Mouse (Mus musculus): ENCODE measurements around the gene Tcap. TPM values are rescaled to one million over a fixed set of nuclear protein-coding genes. Genes with fewer than 3 reads are reported as not detected.
"Not testable (repeated sequence)": the region's sequence is repeated elsewhere in the genome, so short reads cannot be mapped to it uniquely, and the experiment has no call there.

Gene Tcap
- polyA plus RNA-seq, 1 experiment from 2014 or later, result 8.4 TPM

DNA sequence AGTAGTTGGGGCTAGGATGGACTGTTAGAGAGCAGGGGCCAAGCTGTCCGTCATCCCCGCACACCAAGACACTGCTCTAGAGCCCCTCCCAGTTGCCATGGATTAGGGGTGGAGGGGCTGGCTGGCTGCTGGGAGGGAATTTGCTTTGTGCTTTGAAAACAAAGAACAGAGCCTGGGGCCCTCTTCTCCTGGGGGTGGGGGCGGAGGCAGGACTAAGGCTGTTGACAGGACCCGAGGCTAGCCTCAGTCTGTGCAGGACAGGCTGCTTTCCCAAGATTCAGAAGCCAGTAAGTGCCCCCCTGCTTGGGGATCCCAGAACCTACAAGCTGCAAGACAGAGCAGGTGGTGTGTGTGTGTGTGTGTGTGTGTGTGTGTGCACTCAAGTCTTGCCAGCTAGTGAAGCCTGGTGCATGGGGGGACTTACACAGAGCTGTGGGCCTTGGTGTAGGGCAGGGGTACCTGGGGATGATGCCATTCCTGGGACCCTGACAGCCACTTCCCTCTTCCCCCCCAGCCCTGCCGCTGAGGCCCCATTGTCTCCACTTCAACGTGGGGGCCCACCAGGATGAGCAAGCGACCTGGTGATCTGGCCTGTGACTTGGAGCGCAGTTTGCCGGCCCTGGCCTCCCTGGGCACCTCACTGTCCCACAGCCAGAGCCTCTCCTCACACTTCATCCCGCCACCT, 11.9 kb upstream of the Tcap start:
- H3K4me3 ChIP-seq (replicated peaks), result no peak overlapping the region
- no peak overlapping the region for H3K27ac ChIP-seq (replicated peaks)
- H3K36me3 ChIP-seq, result peaks cover 21% of the 10 kb centered on the region
- WGBS, result 42% methylated on average over 10 of the region's 10 CpGs
- 0 out of 2 replicates have a peak, but pooled peaks have one; percentile 6 for ATAC-seq (ENCODE audit: insufficient number of reproducible peaks, low FRiP score, low TSS enrichment, low read depth)
- H3K27me3 ChIP-seq, result no peaks in the 10 kb centered on the region
- peaks cover 14% of the 10 kb centered on the region; the same call in 1 of the 2 replicates for H3K4me1 ChIP-seq
- H3K4me2 ChIP-seq (replicated peaks), result no peak overlapping the region
- no peaks in the 10 kb centered on the region for H3K9me3 ChIP-seq (replicated peaks)
- no peak overlapping the region for H3K9ac ChIP-seq

- Histone ChIP-seq H3K27me3 (no peaks in the 10 kb centered on the region), H3K4me2 (replicated peaks) (no peak overlapping the region), H3K9ac (no peak overlapping the region), H3K36me3 (peaks cover 28% of the 10 kb centered on the region), H3K4me1 (peaks cover 11% of the 10 kb centered on the region; the same call in 1 of the 2 replicates), H3K9me3 (replicated peaks) (no peaks in the 10 kb centered on the region), H3K4me3 (replicated peaks) (no peak overlapping the region), H3K27ac (replicated peaks) (no peak overlapping the region)
- ATAC-seq (ENCODE audit: insufficient number of reproducible peaks, low FRiP score, low TSS enrichment, low read depth), result no peak
- 4% methylated on average over 2 of the region's 2 CpGs for WGBS
Measured at GRCm38 (mm10) chr11:98372406-98372805, 11.2 kb upstream of the Tcap start.

- H3K9ac ChIP-seq, result no peak overlapping the region
- 89% methylated on average over 6 of the region's 6 CpGs for WGBS
- H3K4me2 ChIP-seq (replicated peaks), result no peak overlapping the region
- no peak overlapping the region for H3K27ac ChIP-seq (replicated peaks)
- peaks cover 36% of the 10 kb centered on the region for H3K36me3 ChIP-seq
- peaks cover 10% of the 10 kb centered on the region; the same call in 1 of the 2 replicates for H3K4me1 ChIP-seq
- no peaks in the 10 kb centered on the region for H3K27me3 ChIP-seq
- no peak for ATAC-seq (ENCODE audit: insufficient number of reproducible peaks, low FRiP score, low TSS enrichment, low read depth)
- no peaks in the 10 kb centered on the region for H3K9me3 ChIP-seq (replicated peaks)
- no peak overlapping the region for H3K4me3 ChIP-seq (replicated peaks)
Measured at GRCm38 (mm10) chr11:98373244-98373643, 10.4 kb upstream of the Tcap start.

DNA sequence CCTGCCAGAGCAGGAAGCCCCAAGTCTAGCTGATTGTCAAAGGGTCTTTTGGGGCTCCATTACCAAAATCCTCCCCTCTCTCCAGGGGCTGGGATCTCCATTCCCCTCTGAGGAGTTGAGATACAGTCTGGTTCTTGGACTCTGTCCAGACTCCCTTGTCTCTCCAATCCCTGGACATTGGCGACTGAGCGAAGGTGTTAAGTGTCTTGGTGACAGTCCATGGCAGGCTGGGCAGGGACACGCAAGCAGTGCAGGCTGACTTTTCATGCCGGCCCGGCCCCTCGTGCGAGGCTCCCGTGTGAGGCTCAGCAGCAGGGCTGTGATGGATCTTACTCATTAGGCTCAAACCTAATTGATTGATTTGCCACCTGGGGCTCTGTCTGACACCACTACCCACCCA, 9.3 kb upstream of the Tcap start:
- Histone ChIP-seq H3K4me1 (peaks cover 14% of the 10 kb centered on the region), H3K4me3 (replicated peaks) (no peak overlapping the region), H3K9ac (no peak overlapping the region), H3K36me3 (peaks cover 46% of the 10 kb centered on the region), H3K9me3 (replicated peaks) (no peaks in the 10 kb centered on the region), H3K4me2 (replicated peaks) (no peak overlapping the region), H3K27me3 (no peaks in the 10 kb centered on the region), H3K27ac (replicated peaks) (no peak overlapping the region)
- no peak for ATAC-seq (ENCODE audit: insufficient number of reproducible peaks, low FRiP score, low TSS enrichment, low read depth)
- 89% methylated on average over 8 of the region's 8 CpGs for WGBS

- Histone ChIP-seq H3K9me3 (replicated peaks) (no peaks in the 10 kb centered on the region), H3K36me3 (peaks cover 63% of the 10 kb centered on the region), H3K27ac (replicated peaks) (no peak overlapping the region), H3K27me3 (no peaks in the 10 kb centered on the region), H3K4me2 (replicated peaks) (no peak overlapping the region), H3K4me1 (peaks cover 8% of the 10 kb centered on the region), H3K9ac (no peak overlapping the region), H3K4me3 (replicated peaks) (no peak overlapping the region)
- WGBS, result 81% methylated on average over 5 of the region's 5 CpGs
- ATAC-seq (ENCODE audit: insufficient number of reproducible peaks, low FRiP score, low TSS enrichment, low read depth), result no peak
Measured at GRCm38 (mm10) chr11:98376756-98377155, 6.9 kb upstream of the Tcap start.

GRCm38 (mm10) chr11:98377787-98378186, 5.8 kb upstream of the Tcap start:
- ATAC-seq (ENCODE audit: insufficient number of reproducible peaks, low FRiP score, low TSS enrichment, low read depth), result no peak
- Histone ChIP-seq H3K9me3 (replicated peaks) (no peaks in the 10 kb centered on the region), H3K36me3 (peaks cover 63% of the 10 kb centered on the region), H3K27me3 (no peaks in the 10 kb centered on the region), H3K4me1 (peaks cover 5% of the 10 kb centered on the region), H3K4me3 (replicated peaks) (no peak overlapping the region), H3K9ac (no peak overlapping the region), H3K4me2 (replicated peaks) (no peak overlapping the region), H3K27ac (replicated peaks) (no peak overlapping the region)
- WGBS, result 69% methylated on average over 11 of the region's 11 CpGs

DNA sequence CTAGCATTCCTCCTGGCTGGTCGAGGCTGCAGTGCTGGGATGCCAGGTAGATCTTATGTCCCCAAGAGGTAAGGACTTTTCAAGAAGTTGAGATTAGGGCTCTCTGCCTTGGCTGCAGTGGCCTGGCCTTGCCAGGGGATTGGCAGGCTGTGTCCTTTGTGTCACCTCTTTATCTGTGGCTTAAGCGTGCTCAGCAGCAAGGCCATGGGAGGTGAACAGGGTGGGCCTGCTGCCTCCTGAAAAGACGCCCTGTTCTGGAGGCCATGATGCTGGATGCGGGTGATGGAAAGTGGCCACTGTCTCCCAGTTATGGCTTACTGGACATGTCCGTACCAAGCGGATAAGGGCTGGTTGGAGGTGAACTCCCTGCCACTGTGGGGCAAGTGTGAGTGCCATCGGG, 4.2 kb upstream of the Tcap start:
- Histone ChIP-seq H3K9ac (no peak overlapping the region), H3K36me3 (peaks cover 63% of the 10 kb centered on the region), H3K27me3 (peaks cover 7% of the 10 kb centered on the region), H3K9me3 (replicated peaks) (no peaks in the 10 kb centered on the region), H3K4me1 (peaks cover 5% of the 10 kb centered on the region), H3K4me2 (replicated peaks) (no peak overlapping the region), H3K27ac (replicated peaks) (0 out of 2 replicates have a peak overlapping the region, but pooled peaks have one; percentile 7), H3K4me3 (replicated peaks) (no peak overlapping the region)
- ATAC-seq (ENCODE audit: insufficient number of reproducible peaks, low FRiP score, low TSS enrichment, low read depth), result no peak
- WGBS, result 90% methylated on average over 7 of the region's 7 CpGs

GRCm38 (mm10) chr11:98380106-98380505, 3.5 kb upstream of the Tcap start:
- peaks cover 14% of the 10 kb centered on the region for H3K27me3 ChIP-seq
- H3K36me3 ChIP-seq, result peaks cover 58% of the 10 kb centered on the region
- H3K9me3 ChIP-seq (replicated peaks), result no peaks in the 10 kb centered on the region
- no peak overlapping the region for H3K4me2 ChIP-seq (replicated peaks)
- H3K4me1 ChIP-seq, result peaks cover 5% of the 10 kb centered on the region
- no peak overlapping the region for H3K9ac ChIP-seq
- 79% methylated on average over 6 of the region's 6 CpGs for WGBS
- no peak overlapping the region for H3K4me3 ChIP-seq (replicated peaks)
- ATAC-seq (ENCODE audit: insufficient number of reproducible peaks, low FRiP score, low TSS enrichment, low read depth), result no peak
- H3K27ac ChIP-seq (replicated peaks), result no peak overlapping the region

GRCm38 (mm10) chr11:98381651-98382050, 2.0 kb upstream of the Tcap start:
- no peak overlapping the region for H3K9ac ChIP-seq
- peaks cover 43% of the 10 kb centered on the region for H3K36me3 ChIP-seq
- H3K4me3 ChIP-seq (replicated peaks), result no peak overlapping the region
- peaks cover 10% of the 10 kb centered on the region for H3K4me1 ChIP-seq
- no peak overlapping the region for H3K4me2 ChIP-seq (replicated peaks)
- WGBS, result 82% methylated on average over 2 of the region's 2 CpGs
- peaks cover 30% of the 10 kb centered on the region for H3K27me3 ChIP-seq
- no peak for ATAC-seq (ENCODE audit: insufficient number of reproducible peaks, low FRiP score, low TSS enrichment, low read depth)
- no peaks in the 10 kb centered on the region for H3K9me3 ChIP-seq (replicated peaks)
- no peak overlapping the region for H3K27ac ChIP-seq (replicated peaks)

DNA sequence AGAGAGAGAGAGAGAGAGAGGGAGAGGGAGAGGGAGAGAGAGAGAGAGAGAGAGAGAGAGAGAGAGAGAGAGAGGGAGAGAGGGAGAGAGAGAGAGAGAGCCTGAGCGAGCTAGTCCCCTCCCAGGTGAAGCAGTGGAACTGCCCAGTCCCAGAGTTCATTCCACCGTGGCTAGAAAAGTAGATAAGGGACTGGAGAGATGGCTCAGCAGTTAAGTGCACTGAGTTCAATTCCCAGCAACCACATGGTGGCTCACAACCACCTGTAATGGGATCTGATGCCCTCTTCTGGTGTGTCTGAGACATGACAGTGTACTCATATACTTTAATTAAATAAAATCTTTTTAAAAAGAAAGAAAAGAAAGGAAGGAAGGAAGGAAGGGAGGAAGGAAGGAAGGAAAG, 1.2 kb upstream of the Tcap start:
- 40% methylated on average over 2 of the region's 2 CpGs for WGBS

GRCm38 (mm10) chr11:98384216-98384615, 605 bp downstream of the Tcap start:
- Histone ChIP-seq H3K36me3 (peaks cover 17% of the 10 kb centered on the region), H3K27ac (replicated peaks) (no peak overlapping the region), H3K9me3 (replicated peaks) (no peaks in the 10 kb centered on the region), H3K27me3 (peaks cover 47% of the 10 kb centered on the region), H3K4me2 (replicated peaks) (no peak overlapping the region), H3K4me1 (peaks cover 14% of the 10 kb centered on the region), H3K9ac (no peak overlapping the region), H3K4me3 (replicated peaks) (no peak overlapping the region)
- ATAC-seq (ENCODE audit: insufficient number of reproducible peaks, low FRiP score, low TSS enrichment, low read depth), result no peak
- 73% methylated on average over 20 of the region's 20 CpGs for WGBS

More for the DNA sequence above, 1.2 kb upstream of the Tcap start:
- not testable (repeated sequence) for H3K4me3 ChIP-seq (replicated peaks); ATAC-seq (ENCODE audit: insufficient number of reproducible peaks, low FRiP score, low TSS enrichment, low read depth); H3K9ac ChIP-seq; H3K9me3 ChIP-seq (replicated peaks); H3K27ac ChIP-seq (replicated peaks); H3K4me2 ChIP-seq (replicated peaks)
- Histone ChIP-seq H3K27me3 (peaks cover 37% of the 10 kb centered on the region), H3K36me3 (peaks cover 35% of the 10 kb centered on the region), H3K4me1 (peaks cover 14% of the 10 kb centered on the region)
